In genomic region chr16:24334389-24334788, GRCm38 (mm10) we compare ENCODE assay signal across 31 mouse cellular contexts. TPM values are rescaled to one million over a fixed set of nuclear protein-coding genes. Genes with fewer than 3 reads are reported as not detected.
A peak's percentile ranks its signal among the peaks of the same experiment; 100 is the strongest.
DNase-seq lines count a peak whose midpoint lies in the region; ATAC-seq and TF ChIP-seq lines count a peak whose summit lies in the region.
"Had no signal": no experiment of that assay in that cellular context is flagged by ENCODE, and none has a peak within 500 bp of the region (broad histone marks: within the 10 kb centered on the region; RNA-seq: fewer than 3 reads in every experiment).

No protein-coding gene starts in this region.

- no peak overlapping the region for H3K27ac ChIP-seq in embryonic facial prominence, embryonic 14.5 days (replicated peaks; ENCODE audit: low read depth, low read length)
- no peak overlapping the region for H3K27ac ChIP-seq in embryonic facial prominence, embryonic 10.5 days (replicated peaks)
- H3K27ac ChIP-seq in limb, embryonic 14.5 days (replicated peaks; ENCODE audit: low read depth, low read length): no peak overlapping the region
- no peak overlapping the region for H3K27ac ChIP-seq in limb, embryonic 10.5 days
- no peak overlapping the region for H3K27ac ChIP-seq in CH12.LX (ENCODE audit: insufficient read depth, low read depth)
- H3K27ac ChIP-seq: embryonic facial prominence, embryonic 15.5 days; forebrain, embryonic 10.5 days; forebrain, embryonic 13.5 days; gastrocnemius, adult 2 months; heart, embryonic 15.5 days; hindbrain, embryonic 14.5 days; hindbrain, postnatal 0 days had no signal

- dilution Hi-C loops in CH12.LX (cut with MboI; ENCODE audit: extremely low pct_ligation_motif_present, extremely low pct_unique_long_range_greater_than_20kb, low sequenced_read_pairs): no loop called here

- no peak for TF ChIP-seq RAD21 in CH12.LX (IDR thresholded peaks at IDR 0.05; ENCODE audit: low read depth, low read length)

- no peak for TF ChIP-seq POLR2A in limb, embryonic 14.5 days (IDR thresholded peaks at IDR 0.05; ENCODE audit: borderline replicate concordance, extremely low read depth, insufficient read depth, insufficient read length)
- no peak for TF ChIP-seq POLR2A in CH12.LX (IDR thresholded peaks at IDR 0.05; ENCODE audit: low read depth, low read length)

- H3K4me3 ChIP-seq in embryonic facial prominence, embryonic 14.5 days (ENCODE audit: low read depth, low read length): no peak overlapping the region
- H3K4me3 ChIP-seq in embryonic facial prominence, embryonic 10.5 days: no peak overlapping the region
- no peak overlapping the region for H3K4me3 ChIP-seq in limb, embryonic 14.5 days (replicated peaks; ENCODE audit: low read length)
- H3K4me3 ChIP-seq in limb, embryonic 10.5 days: no peak overlapping the region
- no peak overlapping the region for H3K4me3 ChIP-seq in CH12.LX (replicated peaks in 1 of 3; ENCODE audit: low read depth in 2 of 3, low read length in 2 of 3, poor library complexity in 1 of 3)
- H3K4me3 ChIP-seq: embryonic facial prominence, embryonic 15.5 days; erythroblast, embryonic 14.5 days; forebrain, embryonic 10.5 days; forebrain, embryonic 13.5 days; gastrocnemius, adult 2 months; heart, embryonic 12.5 days; heart, embryonic 15.5 days had no signal

- no peak for TF ChIP-seq CTCF in CH12.LX (conservative IDR thresholded peaks at IDR 0.05 in 1 of 2, IDR thresholded peaks at IDR 0.05 in 1 of 2; ENCODE audit: low read depth in 2 of 2, low read length in 2 of 2)

- H3K9me3 ChIP-seq in embryonic facial prominence, embryonic 14.5 days (ENCODE audit: control insufficient read depth, low read length): no peaks in the 10 kb centered on the region
- no peaks in the 10 kb centered on the region for H3K9me3 ChIP-seq in embryonic facial prominence, embryonic 10.5 days
- no peaks in the 10 kb centered on the region for H3K9me3 ChIP-seq in limb, embryonic 14.5 days (ENCODE audit: control insufficient read depth, low read length)
- H3K9me3 ChIP-seq in limb, embryonic 10.5 days (replicated peaks): no peaks in the 10 kb centered on the region
- no peaks in the 10 kb centered on the region for H3K9me3 ChIP-seq in CH12.LX (replicated peaks; ENCODE audit: low read length)
- H3K9me3 ChIP-seq: embryonic facial prominence, embryonic 15.5 days; forebrain, embryonic 10.5 days; forebrain, embryonic 13.5 days; heart, embryonic 12.5 days; heart, embryonic 15.5 days had no signal

- TF ChIP-seq EP300 in CH12.LX (IDR thresholded peaks at IDR 0.05; ENCODE audit: low read length): peak; percentile 38

- no peaks in the 10 kb centered on the region for H3K36me3 ChIP-seq in embryonic facial prominence, embryonic 14.5 days (ENCODE audit: control insufficient read depth, insufficient read depth, low read length)
- no peaks in the 10 kb centered on the region for H3K36me3 ChIP-seq in embryonic facial prominence, embryonic 10.5 days (replicated peaks)
- no peaks in the 10 kb centered on the region for H3K36me3 ChIP-seq in limb, embryonic 14.5 days (ENCODE audit: control insufficient read depth, insufficient read depth, low read length)
- H3K36me3 ChIP-seq in limb, embryonic 10.5 days: no peaks in the 10 kb centered on the region
- H3K36me3 ChIP-seq in CH12.LX (replicated peaks in 1 of 2; ENCODE audit: control insufficient read depth in 1 of 2, insufficient read depth in 1 of 2, low read length in 1 of 2): no peaks in the 10 kb centered on the region
- H3K36me3 ChIP-seq: embryonic facial prominence, embryonic 15.5 days; forebrain, embryonic 10.5 days; heart, embryonic 12.5 days; heart, embryonic 15.5 days had no signal

- H3K79me2 ChIP-seq in CH12.LX (replicated peaks; ENCODE audit: control insufficient read depth, extremely low read depth, insufficient read depth, poor library complexity, severe bottlenecking): no peaks in the 10 kb centered on the region

- H3K9ac ChIP-seq in embryonic facial prominence, embryonic 14.5 days (ENCODE audit: low read depth, low read length): no peak overlapping the region
- H3K9ac ChIP-seq in limb, embryonic 14.5 days (ENCODE audit: low read depth, low read length, severe bottlenecking): no peak overlapping the region
- no peak overlapping the region for H3K9ac ChIP-seq in CH12.LX (ENCODE audit: insufficient read depth, low read depth)
- H3K9ac ChIP-seq: embryonic facial prominence, embryonic 15.5 days; forebrain, embryonic 13.5 days; heart, embryonic 12.5 days; heart, embryonic 15.5 days; hindbrain, embryonic 14.5 days had no signal

- no peak overlapping the region for H3K4me2 ChIP-seq in embryonic facial prominence, embryonic 14.5 days (ENCODE audit: low read depth, low read length)
- no peak overlapping the region for H3K4me2 ChIP-seq in limb, embryonic 14.5 days (replicated peaks; ENCODE audit: low read depth, low read length, severe bottlenecking)
- H3K4me2 ChIP-seq in CH12.LX (ENCODE audit: insufficient read depth, low read depth, poor library complexity, severe bottlenecking): no peak overlapping the region
- H3K4me2 ChIP-seq: embryonic facial prominence, embryonic 15.5 days; forebrain, embryonic 13.5 days; heart, embryonic 12.5 days; heart, embryonic 15.5 days; hindbrain, embryonic 14.5 days had no signal

- no peak for ATAC-seq in embryonic facial prominence, embryonic 14.5 days (ENCODE audit: low read depth)
- 0 out of 2 replicates have a peak, but pooled peaks have one; percentile 37 for ATAC-seq in limb, embryonic 14.5 days (ENCODE audit: low FRiP score, low read depth)
- ATAC-seq: CD4-positive, CD25-positive, alpha-beta regulatory T cell, adult 4 months; forebrain, embryonic 13.5 days; forebrain, embryonic 16.5 days; hindbrain, postnatal 0 days; inflammation-experienced regulatory T-cells, adult 6 months; intestine, embryonic 16.5 days; Patski had no signal

- in situ Hi-C loops in CH12.LX (cut with MboI; ENCODE audit: low pct_ligation_motif_present, low pct_unique_long_range_greater_than_20kb, low sequenced_read_pairs): no loop called here

- H3K4me1 ChIP-seq in embryonic facial prominence, embryonic 14.5 days (ENCODE audit: control insufficient read depth, insufficient read depth, low read length): no peaks in the 10 kb centered on the region
- peaks cover 5% of the 10 kb centered on the region for H3K4me1 ChIP-seq in embryonic facial prominence, embryonic 10.5 days
- 0 out of 2 replicates have a peak, but pooled peaks cover 5% of the 10 kb centered on the region for H3K4me1 ChIP-seq in limb, embryonic 14.5 days (ENCODE audit: control insufficient read depth, insufficient read depth, low read length)
- peaks cover 4% of the 10 kb centered on the region for H3K4me1 ChIP-seq in limb, embryonic 10.5 days
- H3K4me1 ChIP-seq in CH12.LX (ENCODE audit: control insufficient read depth in 1 of 2, insufficient read depth in 2 of 2): peaks cover 2 to 28% of the 10 kb centered on the region in 2 experiments
- H3K4me1 ChIP-seq: forebrain, embryonic 13.5 days had no signal

- WGBS in embryonic facial prominence, embryonic 14.5 days: 61% methylated on average over 2 of the region's 2 CpGs
- 92% methylated on average over 2 of the region's 2 CpGs for WGBS in embryonic facial prominence, embryonic 10.5 days
- WGBS in limb, embryonic 14.5 days: 62% methylated on average over 2 of the region's 2 CpGs
- WGBS in limb, embryonic 10.5 days: 92% methylated on average over 2 of the region's 2 CpGs

- H3K27me3 ChIP-seq in embryonic facial prominence, embryonic 14.5 days (replicated peaks; ENCODE audit: control insufficient read depth, insufficient read depth, low read length): no peaks in the 10 kb centered on the region
- no peaks in the 10 kb centered on the region for H3K27me3 ChIP-seq in embryonic facial prominence, embryonic 10.5 days (replicated peaks; ENCODE audit: low read depth, poor library complexity, severe bottlenecking)
- no peaks in the 10 kb centered on the region for H3K27me3 ChIP-seq in limb, embryonic 14.5 days (ENCODE audit: control insufficient read depth, insufficient read depth, low read length)
- H3K27me3 ChIP-seq in limb, embryonic 10.5 days (ENCODE audit: low read depth, poor library complexity, severe bottlenecking): no peaks in the 10 kb centered on the region
- no peaks in the 10 kb centered on the region for H3K27me3 ChIP-seq in CH12.LX (replicated peaks)
- H3K27me3 ChIP-seq: embryonic facial prominence, embryonic 15.5 days; forebrain, embryonic 13.5 days; heart, embryonic 12.5 days; heart, embryonic 15.5 days; Patski had no signal

- DNase-seq in embryonic facial prominence, embryonic 14.5 days (ENCODE audit: low spot score): peak; percentile 39
- no peak for DNase-seq in embryonic facial prominence, embryonic 10.5 days (ENCODE audit: low spot score)
- peak; percentile 44 for DNase-seq in limb, embryonic 14.5 days (ENCODE audit: low spot score)
- DNase-seq in limb, embryonic 10.5 days (ENCODE audit: low spot score): no peak
- peak; percentile 22 for DNase-seq in CH12.LX (ENCODE audit: extremely low read depth)
- peak; percentile 44 for DNase-seq in fibroblast of lung, adult 2 months (ENCODE audit: low read depth)
- DNase-seq in adrenal gland, postnatal 4 days (ENCODE audit: low spot score in 2 of 2): no peak
- DNase-seq in adrenal gland, postnatal 36 days: no peak
- DNase-seq: adrenal gland, postnatal 10 days; cerebellum, adult 11-12 months; cerebellum, adult 8-10 months; cerebellum, postnatal 10 days; cerebellum, postnatal 36 days; embryo, embryonic 11 days; gastrocnemius, adult 2 months; gastrocnemius, postnatal 25 days; heart, postnatal 10 days; heart, postnatal 36 days had no signal

TF ChIP-seq in CH12.LX, 34 proteins besides CTCF, POLR2A, EP300 and RAD21:
- TF ChIP-seq IRF4 (IDR thresholded peaks at IDR 0.05; ENCODE audit: low read depth, low read length): peak; percentile 50; the same call in 1 of the 2 replicates
- peak; percentile 30; the same call in 1 of the 2 replicates for TF ChIP-seq MYC (IDR thresholded peaks at IDR 0.05; ENCODE audit: low read depth, low read length)
- TF ChIP-seq NRF1 (IDR thresholded peaks at IDR 0.05; ENCODE audit: low read depth, low read length): no peak
- TF ChIP-seq NELFE (IDR thresholded peaks at IDR 0.05; ENCODE audit: low read depth, low read length): no peak

RNA-seq across cellular contexts. Expression of gene Lpp, which starts 58.9 kb away (rescaled TPM):
- polyA plus RNA-seq in embryonic facial prominence, embryonic 14.5 days (2014; fragmentation: Nextera tagmentation; extraction: Ambion mirVana): 42.7 and 43.1 TPM in 2 replicates
- 41.8 and 43.5 TPM in 2 replicates for polyA plus RNA-seq in embryonic facial prominence, embryonic 10.5 days (2016; fragmentation: Nextera tagmentation; extraction: Ambion mirVana)
- 15.1 and 16.5 TPM in 2 replicates for polyA plus RNA-seq in limb, embryonic 14.5 days (2012; rRNA removed)
- 46.7 and 52.4 TPM in 2 replicates for polyA plus RNA-seq in limb, embryonic 14.5 days (2014; fragmentation: Nextera tagmentation; extraction: Ambion mirVana)
- 38.6 and 45.3 TPM in 2 replicates for polyA plus RNA-seq in limb, embryonic 10.5 days (2016; fragmentation: Nextera tagmentation; extraction: Ambion mirVana)
- total RNA-seq in CH12.LX (2012; rRNA removed) (0.68 and 0.80 TPM in 2 replicates), CH12.LX (2014; rRNA removed) (0.57 and 0.64 TPM in 2 replicates)
- 0.91 and 1.2 TPM in 2 replicates for polyA plus RNA-seq in CH12.LX (2012; ENCODE audit: insufficient read length, low read depth)
- total RNA-seq in adrenal gland, postnatal 4 days (2021): 10 to 100 TPM; 70.2 to 80.0 TPM
- 10 to 100 TPM; 70.3 to 80.3 TPM for total RNA-seq in adrenal gland, postnatal 36 days (2021)
- polyA plus RNA-seq: erythroblast, embryonic 14.5 days had no signal

Comparison
In these comparisons a context has a peak if more than half of its experiments do, and no peak if none do; other contexts are left out.
1. DNase-seq: peak in embryonic facial prominence, embryonic 14.5 days (single experiment), limb, embryonic 14.5 days (single experiment), CH12.LX (single experiment) and fibroblast of lung, adult 2 months (single experiment); none in embryonic facial prominence, embryonic 10.5 days (single experiment), limb, embryonic 10.5 days (single experiment), adrenal gland, postnatal 4 days (0 of 2) and adrenal gland, postnatal 36 days (0 of 2).